Mouse (Mus musculus) left cerebral cortex, postnatal 14 days (tissue): ENCODE measurements at regions not wholly inside any gene's neighbourhood (a gene's known extent, or its start where the extent isn't known, plus 50 kb on each side); places are given as distances from the start of the nearest gene placed in this dataset.

ENCODE experiments used
- DNase-seq, 2 experiments: peaks; one replicate each; pipeline ENCODE4 v3.0.0; 2021 to 2022; ENCODE audit warnings: low spot score in 2 of 2, mixed read lengths in 1 of 2
- intact Hi-C: fragments of 180-260 bp; cut with DNase I; formaldehyde crosslinking; loops from one replicate; pipeline ENCODE4 v1.15.1; 2025

DNA sequence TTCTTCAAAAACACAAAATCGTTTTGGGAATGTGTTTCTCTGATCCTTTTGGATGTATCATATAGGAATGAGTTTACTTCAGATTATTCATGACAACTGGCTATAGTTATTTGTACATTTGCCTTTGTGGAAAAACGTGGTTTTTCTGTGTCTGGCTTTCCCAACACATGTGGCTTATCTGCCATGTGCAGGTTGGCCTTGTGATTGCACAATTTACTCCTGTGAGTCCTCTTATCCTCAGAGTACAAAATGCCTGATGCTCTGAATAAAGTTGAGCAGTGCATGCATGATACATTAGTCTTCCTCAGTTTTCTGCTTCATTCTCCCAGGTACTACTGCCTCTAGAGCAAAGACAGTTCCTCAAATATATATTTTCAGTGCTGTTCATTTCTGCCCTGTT is 881.6 kb downstream of the Lrfn5 start:
- intact Hi-C loops: no loop called here
- no peak for DNase-seq

DNA sequence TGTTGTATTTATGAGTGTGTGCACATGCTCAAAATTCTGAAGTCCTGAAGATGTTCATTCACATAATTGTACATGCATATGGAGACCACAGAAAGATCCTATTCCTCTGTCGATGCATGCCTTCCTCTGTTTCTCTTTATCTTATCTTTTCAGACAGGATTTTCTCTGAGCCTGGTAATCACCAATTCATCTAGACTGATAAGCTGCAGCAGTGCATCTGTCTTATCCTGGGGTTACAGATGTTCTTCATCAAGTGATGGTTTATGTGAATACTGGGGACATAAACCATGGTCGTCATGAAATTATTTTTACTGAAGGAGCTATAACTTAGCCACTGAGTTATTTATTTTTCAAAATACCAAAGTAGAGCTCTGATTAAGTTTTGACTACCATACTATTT is 905.7 kb downstream of the Lrfn5 start:
- DNase-seq: no peak
- intact Hi-C loops: no loop called here

DNA sequence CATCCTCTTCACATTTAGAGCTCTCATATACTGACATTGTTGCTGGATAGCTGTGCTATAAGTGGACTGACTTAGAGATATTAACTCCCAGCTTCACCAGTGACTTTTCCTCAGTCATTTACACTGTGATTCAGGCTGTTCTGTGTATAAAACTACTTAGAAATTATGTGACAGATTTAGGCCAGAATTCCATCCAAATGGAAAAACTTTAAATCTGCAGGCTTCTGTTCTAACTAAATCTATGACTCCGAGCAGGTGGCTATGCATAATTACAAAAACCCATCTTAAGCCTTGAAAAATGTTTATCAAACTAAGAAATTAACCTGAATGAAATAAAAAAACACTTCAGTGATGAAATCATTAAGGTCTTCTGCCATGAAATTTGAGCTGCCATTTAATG is 927.7 kb downstream of the Lrfn5 start:
- peak; percentile 2 for DNase-seq
- intact Hi-C loops: no loop called here

DNA sequence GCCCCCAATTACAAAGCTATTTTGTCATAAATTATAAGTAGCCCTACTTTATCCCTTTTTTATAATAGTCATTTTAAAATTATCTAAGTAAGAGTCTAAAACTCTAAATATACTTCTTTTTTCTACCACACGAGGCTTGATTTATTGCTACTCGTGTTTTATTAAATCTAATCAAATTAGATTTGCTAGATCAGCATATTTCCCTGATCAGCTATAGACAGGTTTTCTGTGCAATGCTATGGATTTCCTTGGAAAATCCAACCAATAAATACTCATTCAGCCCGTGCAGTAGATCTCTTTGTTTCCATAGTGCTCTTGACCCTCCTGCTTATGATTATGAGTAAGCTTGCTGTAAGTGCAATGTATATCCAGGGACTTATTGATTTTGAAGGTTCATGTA is 960.4 kb downstream of the Lrfn5 start:
- intact Hi-C loops: no loop called here
- DNase-seq: no peak

DNA sequence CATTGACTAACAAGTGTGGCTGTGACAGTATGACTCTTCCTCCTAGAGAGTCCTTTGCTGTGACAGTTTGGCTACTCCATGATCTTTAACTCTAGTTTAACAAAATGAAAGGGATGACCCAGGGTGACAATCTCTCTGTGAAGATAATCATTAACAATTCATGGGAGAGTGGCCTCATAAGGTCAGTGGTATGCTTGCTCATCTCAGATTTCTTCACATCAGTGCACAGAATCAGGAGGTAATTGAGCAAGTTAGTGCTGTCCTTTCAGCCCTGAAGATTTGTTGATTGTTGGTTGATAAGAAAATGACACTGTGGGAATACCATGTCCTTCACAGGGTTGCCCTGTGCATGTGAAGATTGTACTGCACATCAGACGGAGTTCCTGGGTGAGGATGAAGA is 1005.6 kb downstream of the Lrfn5 start:
- DNase-seq: no peak
- intact Hi-C loops: no loop called here

DNA sequence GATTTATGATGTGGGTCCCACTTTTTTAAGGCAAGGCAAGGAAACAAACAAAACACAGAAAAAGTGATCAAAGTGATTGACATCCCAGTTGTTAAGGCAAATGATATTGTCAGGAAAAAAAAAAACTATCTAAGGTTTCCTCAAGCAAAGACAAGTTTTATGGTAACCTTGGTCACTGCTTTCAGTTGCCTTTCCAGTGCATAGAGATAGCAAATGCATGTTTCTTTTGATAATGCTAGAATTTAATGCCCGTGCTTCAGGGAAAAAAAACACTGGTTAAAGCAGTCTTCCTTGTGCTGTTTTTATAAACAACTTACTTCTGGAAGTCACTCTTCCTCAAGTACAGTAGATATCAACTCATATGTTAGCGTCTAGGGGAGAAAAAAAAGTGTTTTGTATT is 1029.4 kb downstream of the Lrfn5 start:
- DNase-seq: no peak
- intact Hi-C loops: no loop called here

DNA sequence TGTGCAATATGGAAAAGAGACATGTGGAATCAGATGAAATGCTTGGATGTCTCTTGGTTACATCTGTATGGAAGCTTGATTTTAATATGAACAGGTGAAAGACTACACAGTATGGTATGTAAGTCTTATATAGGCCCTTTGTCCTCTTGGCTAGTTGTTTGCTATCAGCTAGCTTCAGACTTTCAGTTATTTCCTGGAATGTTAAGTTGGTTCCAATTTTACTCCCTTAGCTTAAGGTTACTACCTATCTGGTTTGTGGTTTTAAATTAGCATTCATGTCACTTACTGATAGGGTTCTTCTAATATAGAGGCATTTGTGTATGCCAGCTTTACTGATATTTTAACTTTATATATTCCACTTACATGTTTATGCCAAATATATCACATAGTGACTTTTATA is 1031.7 kb downstream of the Lrfn5 start:
- intact Hi-C loops: no loop called here
- no peak for DNase-seq

DNA sequence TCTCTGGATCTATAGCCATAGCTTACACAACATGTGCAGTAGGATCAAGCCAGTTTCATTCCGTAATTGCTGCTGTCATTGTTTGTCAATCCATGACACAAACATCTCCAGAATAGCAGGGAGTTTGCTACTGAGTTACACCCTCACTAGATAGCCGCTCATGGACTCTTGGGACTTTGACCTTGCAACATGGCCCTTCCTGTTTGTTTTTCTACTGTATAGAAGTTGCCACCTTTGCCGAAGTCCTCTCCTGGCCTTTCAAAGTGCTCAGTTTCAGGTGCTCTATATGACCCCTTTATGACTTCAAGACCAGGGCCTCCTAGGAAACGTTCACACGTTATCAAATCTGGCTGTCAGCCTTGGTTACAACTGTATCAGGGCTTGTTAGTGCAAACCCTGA is 1040.8 kb downstream of the Lrfn5 start:
- DNase-seq: no peak
- intact Hi-C loops: no loop called here
